Mouse (Mus musculus) heart, postnatal 0 days (tissue): ENCODE measurements around the gene Trim50. TPM values are rescaled to one million over a fixed set of nuclear protein-coding genes. Genes with fewer than 3 reads are reported as not detected.

Experiments
- ATAC-seq: fragments of 200-750 bp; cut with Nextera tagmentation; 2 replicates; pipeline ENCODE4 v1.8.0; 2017; ENCODE audit warnings: low read depth, moderate number of reproducible peaks, moderate library complexity; ENCODE audit not compliant: insufficient read depth
- DNase-seq: peaks from one replicate; pipeline ENCODE4 v3.0.0-alpha.2; 2016; ENCODE audit warnings: low spot score
- H3K27ac ChIP-seq: fragments of 300-500 bp; sonication (generic); 2 replicates; pipeline ENCODE4 v1.5.1; 2014; ENCODE audit warnings: low read depth, mild to moderate bottlenecking
- H3K27me3 ChIP-seq: fragments of 300-500 bp; sonication (generic); 2 replicates; pipeline ENCODE4 v1.6.1; 2014; ENCODE audit warnings: low read length, mixed read lengths; ENCODE audit not compliant: control insufficient read depth, insufficient read depth
- H3K36me3 ChIP-seq: fragments of 300-500 bp; sonication (generic); replicated peaks from 2 replicates; pipeline ENCODE4 v1.6.1; 2014; ENCODE audit warnings: low read length, mixed read lengths; ENCODE audit not compliant: control insufficient read depth, insufficient read depth
- H3K4me1 ChIP-seq: fragments of 300-500 bp; sonication (generic); 2 replicates; pipeline ENCODE4 v1.6.1; 2014; ENCODE audit warnings: antibody characterized with exemption; ENCODE audit not compliant: control insufficient read depth, insufficient read depth
- H3K4me2 ChIP-seq: fragments of 300-500 bp; sonication (generic); 2 replicates; pipeline ENCODE4 v1.6.1; 2014; ENCODE audit warnings: low read depth, mild to moderate bottlenecking, low read length, moderate library complexity
- H3K4me3 ChIP-seq: fragments of 300-500 bp; sonication (generic); 2 replicates; pipeline ENCODE4 v1.5.1; 2014; ENCODE audit warnings: low read depth, low read length
- H3K9ac ChIP-seq: fragments of 300-500 bp; sonication (generic); replicated peaks from 2 replicates; pipeline ENCODE4 v1.6.1; 2014; ENCODE audit warnings: low read depth, low read length, mixed read lengths
- H3K9me3 ChIP-seq: fragments of 300-500 bp; sonication (generic); replicated peaks from 2 replicates; pipeline ENCODE4 v1.6.1; 2016; ENCODE audit warnings: low read length; ENCODE audit not compliant: control insufficient read depth
- CTCF ChIP-seq: IDR thresholded peaks from 2 replicates; pipeline ENCODE4 v1.5.1; 2016; ENCODE audit warnings: antibody characterized with exemption, control low read depth, low read depth
- EP300 ChIP-seq: IDR thresholded peaks from 2 replicates; pipeline ENCODE4 v1.6.1; 2016; ENCODE audit warnings: antibody characterized with exemption, low read depth
- WGBS: fragments of 180-500 bp; shearing (Covaris S2); extraction: QIAGEN DNeasy Blood & Tissue Kit; methylation state at CpG from one replicate; pipeline ENCODE4 v1.1.7; 2014; 5-methylcytosine and 5-hydroxymethylcytosine counted together
- polyA plus RNA-seq: library from polyadenylated mRNA; unstranded; fragments of >200 nt; fragmentation: Nextera tagmentation; extraction: Ambion mirVana; gene quantifications from 2 replicates; pipeline ENCODE4 v1.2.1, GENCODE M21; 2015
- total RNA-seq: library from RNA; depleted of rRNA; stranded (reverse); fragments of >200 nt; gene quantifications from 2 replicates; pipeline ENCODE4 v1.2.3, GENCODE M21; 2014; ENCODE audit warnings: low replicate concordance; rRNA removed

Trim50 gene
- total RNA-seq (not detected in 2 replicates), polyA plus RNA-seq (not detected in 2 replicates)

GRCm38 (mm10) chr5:135352995-135353394, at the start of gene Trim50:
Gene Trim50 (plus strand): TSS chr5:135353295.
- Histone ChIP-seq H3K36me3 (no peaks in the 10 kb centered on the region), H3K9me3 (no peaks in the 10 kb centered on the region), H3K4me3 (no peak within 1 kb of the TSS), H3K4me2 (no peak within 1 kb of the TSS), H3K27me3 (peaks cover 12% of the 10 kb centered on the region), H3K27ac (no peak within 1 kb of the TSS), H3K9ac (no peak within 1 kb of the TSS), H3K4me1 (no peaks in the 10 kb centered on the region)
- 55% methylated on average over 9 of the region's 9 CpGs for WGBS
- TF ChIP-seq CTCF (no peak), EP300 (no peak)
- ATAC-seq (no peak), DNase-seq (no peak)

DNA sequence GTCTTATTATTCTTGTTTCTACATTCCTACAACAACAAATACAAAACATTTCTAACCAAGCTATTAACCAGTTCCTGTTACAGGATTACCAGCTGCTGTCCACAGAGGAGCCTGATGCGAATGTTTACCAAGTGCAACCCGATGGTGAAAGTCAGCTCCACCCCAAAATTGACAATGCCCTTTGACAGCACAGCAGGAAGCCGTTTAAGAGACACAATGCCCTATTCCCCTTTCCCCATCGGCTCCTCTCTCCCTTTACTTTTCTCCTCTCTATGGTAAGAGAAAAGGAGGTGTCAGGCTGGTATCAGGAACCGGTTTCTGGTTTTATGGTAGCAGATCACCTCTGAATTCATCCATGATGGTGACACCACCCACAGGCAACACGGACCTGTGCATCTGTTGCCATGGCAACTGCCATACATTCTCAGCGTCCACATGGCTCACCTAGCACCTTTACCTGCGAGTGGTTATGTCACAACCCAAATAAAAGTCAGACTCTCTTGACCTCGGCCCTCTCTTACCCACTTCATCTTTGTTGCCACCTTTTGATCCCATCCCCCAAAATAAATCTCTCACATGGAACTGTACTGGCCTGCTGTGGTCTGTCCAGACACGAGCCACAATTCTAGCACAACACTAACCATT, 46.7 kb upstream of the Trim50 start:
- Histone ChIP-seq H3K27ac (no peak overlapping the region), H3K27me3 (0 out of 2 replicates have a peak, but pooled peaks cover 7% of the 10 kb centered on the region), H3K4me1 (no peaks in the 10 kb centered on the region), H3K36me3 (no peaks in the 10 kb centered on the region), H3K9me3 (no peaks in the 10 kb centered on the region), H3K4me2 (no peak overlapping the region), H3K4me3 (no peak overlapping the region), H3K9ac (no peak overlapping the region)
- WGBS, result 49% methylated on average over 10 of the region's 10 CpGs
- TF ChIP-seq CTCF (no peak), EP300 (no peak)
- DNase-seq, result no peak
- ATAC-seq, result no peak

GRCm38 (mm10) chr5:135316177-135316576, 36.9 kb upstream of the Trim50 start:
- H3K9ac ChIP-seq, result no peak overlapping the region
- TF ChIP-seq CTCF, result no peak
- TF ChIP-seq EP300, result no peak
- H3K4me3 ChIP-seq, result no peak overlapping the region
- DNase-seq, result no peak
- no peaks in the 10 kb centered on the region for H3K9me3 ChIP-seq
- no peaks in the 10 kb centered on the region for H3K36me3 ChIP-seq
- 72% methylated on average over 3 of the region's 3 CpGs for WGBS
- H3K4me1 ChIP-seq, result no peaks in the 10 kb centered on the region
- no peaks in the 10 kb centered on the region for H3K27me3 ChIP-seq
- no peak for ATAC-seq
- H3K27ac ChIP-seq, result no peak overlapping the region
- no peak overlapping the region for H3K4me2 ChIP-seq

DNA sequence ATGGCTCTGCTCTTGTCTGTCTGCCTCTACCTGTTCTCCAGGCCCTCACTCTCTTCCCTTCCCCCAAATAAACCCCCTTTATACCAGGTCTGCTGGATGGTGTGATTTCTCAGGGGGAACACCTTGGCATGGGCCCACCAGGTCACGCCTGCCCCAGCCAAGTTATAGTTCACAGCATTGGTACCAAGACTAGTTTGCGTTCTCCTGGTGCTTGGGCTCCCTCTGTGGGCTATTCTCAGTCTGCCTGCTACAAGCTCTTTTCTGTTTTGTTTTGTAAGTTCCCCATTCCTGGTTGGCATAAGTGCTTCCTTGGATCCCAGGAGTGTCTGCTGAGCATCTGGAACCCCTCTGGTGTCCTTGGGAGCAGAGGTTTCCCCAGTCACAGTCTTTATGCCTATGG, 33.2 kb upstream of the Trim50 start:
- DNase-seq, result no peak
- TF ChIP-seq EP300 (no peak), CTCF (peak; percentile 19; the same call in 1 of the 2 replicates)
- Histone ChIP-seq H3K9me3 (no peaks in the 10 kb centered on the region), H3K36me3 (no peaks in the 10 kb centered on the region), H3K4me1 (no peaks in the 10 kb centered on the region), H3K4me2 (no peak overlapping the region), H3K27me3 (no peaks in the 10 kb centered on the region), H3K27ac (no peak overlapping the region), H3K4me3 (no peak overlapping the region), H3K9ac (no peak overlapping the region)
- 52% methylated on average over 2 of the region's 2 CpGs for WGBS
- no peak for ATAC-seq

DNA sequence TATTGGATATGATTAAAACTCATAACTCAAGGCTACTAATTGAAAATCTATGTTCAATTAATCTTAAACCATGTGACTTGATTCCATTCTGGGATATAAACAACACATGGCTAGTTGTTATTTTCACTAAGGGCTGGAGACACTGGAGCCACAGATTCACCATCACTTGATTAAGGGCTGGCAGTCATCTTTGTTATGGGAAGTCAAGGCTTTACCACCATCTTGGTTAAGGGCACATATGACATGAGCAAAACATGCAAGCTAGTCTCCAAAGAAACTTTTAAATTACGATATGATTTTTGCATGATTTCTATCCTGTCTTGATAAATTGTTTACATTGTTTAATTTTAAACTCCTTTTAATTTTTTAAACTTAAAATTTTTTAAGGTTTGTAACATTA, 30.9 kb upstream of the Trim50 start:
- Histone ChIP-seq H3K4me1 (no peaks in the 10 kb centered on the region), H3K9ac (no peak overlapping the region), H3K9me3 (no peaks in the 10 kb centered on the region), H3K27ac (no peak overlapping the region), H3K27me3 (no peaks in the 10 kb centered on the region), H3K4me3 (no peak overlapping the region), H3K4me2 (no peak overlapping the region), H3K36me3 (no peaks in the 10 kb centered on the region)
- ATAC-seq (no peak), DNase-seq (no peak)
- WGBS, result 76% methylated on average over 1 of the region's 1 CpGs
- TF ChIP-seq CTCF, result no peak
- TF ChIP-seq EP300, result no peak

DNA sequence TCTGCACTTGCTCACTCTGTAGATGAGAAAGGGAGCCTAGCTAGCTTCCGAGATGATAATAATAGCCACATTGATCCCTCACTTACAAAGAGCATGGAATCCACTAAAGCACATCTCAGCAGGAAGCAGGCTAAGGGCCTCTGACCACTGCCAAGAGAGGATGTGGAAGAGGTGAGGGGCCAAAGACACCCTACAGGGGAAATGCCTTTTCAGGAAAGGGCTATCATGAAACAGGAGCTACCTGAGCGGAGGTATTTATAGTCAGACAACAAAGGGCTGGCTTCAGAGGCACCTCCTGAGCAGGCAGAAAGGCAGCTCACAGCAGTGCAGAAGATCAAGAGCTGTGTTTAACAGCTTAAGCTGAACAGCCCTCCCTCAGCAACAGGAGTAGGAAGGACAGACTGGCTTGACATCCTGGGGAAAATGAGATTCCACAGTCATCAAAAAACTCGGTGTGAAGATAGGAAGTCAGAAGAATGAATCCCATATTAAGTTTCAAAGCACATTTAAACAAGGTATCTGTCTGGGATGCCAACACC, 26.9 kb upstream of the Trim50 start:
- WGBS, result 23% methylated on average over 3 of the region's 3 CpGs
- H3K4me1 ChIP-seq, result no peaks in the 10 kb centered on the region
- ATAC-seq (no peak), DNase-seq (no peak)
- no peak overlapping the region for H3K27ac ChIP-seq
- H3K4me2 ChIP-seq, result no peak overlapping the region
- H3K27me3 ChIP-seq, result no peaks in the 10 kb centered on the region
- no peak overlapping the region for H3K4me3 ChIP-seq
- H3K36me3 ChIP-seq, result no peaks in the 10 kb centered on the region
- H3K9ac ChIP-seq, result no peak overlapping the region
- TF ChIP-seq CTCF (no peak), EP300 (no peak)
- no peaks in the 10 kb centered on the region for H3K9me3 ChIP-seq
